Mouse (Mus musculus) brain, embryonic 14.5 days (tissue): ENCODE results near the gene Pramel1. TPM values are rescaled to one million over a fixed set of nuclear protein-coding genes. Genes with fewer than 3 reads are reported as not detected.
"Not testable (repeated sequence)": the region's sequence is repeated elsewhere in the genome, so short reads cannot be mapped to it uniquely, and the experiment has no call there.

Source experiments
- DNase-seq: peaks from one replicate; pipeline ENCODE4 v3.0.0-alpha.2; 2011; ENCODE audit warnings: low read depth
- CTCF ChIP-seq: fragments of 200-500 bp; IDR thresholded peaks from 2 replicates; pipeline ENCODE4 v1.5.1; 2012; ENCODE audit warnings: inconsistent platforms, mild to moderate bottlenecking, moderate library complexity, borderline replicate concordance; ENCODE audit not compliant: insufficient read depth, insufficient read length; ENCODE audit errors: extremely low read depth
- POLR2A ChIP-seq: fragments of 200-500 bp; IDR thresholded peaks from 2 replicates; pipeline ENCODE4 v1.6.1; 2012; ENCODE audit warnings: mild to moderate bottlenecking, inconsistent platforms, borderline replicate concordance; ENCODE audit not compliant: poor library complexity, insufficient read depth, insufficient read length, severe bottlenecking; ENCODE audit errors: extremely low read depth
- polyA plus RNA-seq: library from polyadenylated mRNA; depleted of rRNA; stranded (reverse); fragments of >200 nt; gene quantifications from 2 replicates; pipeline ENCODE4 v1.2.3, GENCODE M21; 2012; rRNA removed

Pramel1 gene
- not detected in 2 replicates for polyA plus RNA-seq

GRCm38 (mm10) chr4:143394181-143394580 is at the start of gene Pramel1:
Pramel1 (plus strand) TSS chr4:143394428.
- DNase-seq, result no peak

DNA sequence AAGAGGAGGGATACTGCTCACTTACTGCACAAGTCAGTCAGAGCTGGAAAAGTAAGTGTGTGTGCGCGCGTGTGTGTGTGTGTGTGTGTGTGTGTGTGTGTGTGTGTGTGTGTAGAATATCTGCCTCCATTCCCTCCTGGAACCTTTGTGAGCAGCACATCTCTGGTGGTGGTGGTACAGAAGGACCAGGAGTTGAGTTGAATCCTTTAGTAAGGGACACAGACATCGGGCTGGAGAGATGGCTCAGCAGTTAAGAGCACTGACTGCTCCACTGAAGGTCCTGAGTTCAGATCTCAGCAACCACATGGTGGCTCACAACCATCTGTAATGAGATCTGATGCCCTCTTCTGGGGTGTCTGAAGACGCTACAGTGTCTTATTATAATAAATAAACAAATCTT is 48.7 kb upstream of the Pramel1 start:
- DNase-seq, result not testable (repeated sequence)

More at GRCm38 (mm10) chr4:143394181-143394580, at the start of gene Pramel1:
- TF ChIP-seq CTCF, result no peak
- no peak for TF ChIP-seq POLR2A

- TF ChIP-seq POLR2A (no peak), CTCF (no peak)
- DNase-seq, result no peak
Measured at GRCm38 (mm10) chr4:143348678-143349077, 45.5 kb upstream of the Pramel1 start.

DNA sequence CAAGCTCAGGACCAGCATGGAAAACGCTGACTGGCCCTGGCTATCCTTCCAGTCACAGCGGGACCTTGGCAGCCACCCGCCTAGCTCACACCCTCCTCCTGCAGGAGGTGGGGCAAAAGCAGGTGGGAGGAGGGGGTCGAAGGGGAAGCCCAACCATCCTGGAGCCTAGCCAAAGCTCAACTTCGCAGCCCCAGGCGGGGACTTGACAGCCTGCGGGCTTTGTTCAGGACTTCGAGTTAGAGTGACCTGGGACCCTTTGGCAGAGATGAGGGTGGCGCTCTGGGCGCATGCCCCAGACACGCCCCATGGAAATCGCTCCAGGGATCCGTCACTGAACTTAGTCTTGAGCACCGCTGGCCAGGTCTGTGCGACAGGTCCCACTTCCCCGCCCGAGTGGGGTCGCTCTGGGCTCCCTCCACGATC is 44.7 kb upstream of the Pramel1 start, which contains the start of gene Lrrc38:
Gene Lrrc38, plus strand, starts transcription at position 274 of the 423 bp plus-strand sequence.
- DNase-seq, result peak; percentile 57
- TF ChIP-seq CTCF, result no peak
- no peak for TF ChIP-seq POLR2A

DNA sequence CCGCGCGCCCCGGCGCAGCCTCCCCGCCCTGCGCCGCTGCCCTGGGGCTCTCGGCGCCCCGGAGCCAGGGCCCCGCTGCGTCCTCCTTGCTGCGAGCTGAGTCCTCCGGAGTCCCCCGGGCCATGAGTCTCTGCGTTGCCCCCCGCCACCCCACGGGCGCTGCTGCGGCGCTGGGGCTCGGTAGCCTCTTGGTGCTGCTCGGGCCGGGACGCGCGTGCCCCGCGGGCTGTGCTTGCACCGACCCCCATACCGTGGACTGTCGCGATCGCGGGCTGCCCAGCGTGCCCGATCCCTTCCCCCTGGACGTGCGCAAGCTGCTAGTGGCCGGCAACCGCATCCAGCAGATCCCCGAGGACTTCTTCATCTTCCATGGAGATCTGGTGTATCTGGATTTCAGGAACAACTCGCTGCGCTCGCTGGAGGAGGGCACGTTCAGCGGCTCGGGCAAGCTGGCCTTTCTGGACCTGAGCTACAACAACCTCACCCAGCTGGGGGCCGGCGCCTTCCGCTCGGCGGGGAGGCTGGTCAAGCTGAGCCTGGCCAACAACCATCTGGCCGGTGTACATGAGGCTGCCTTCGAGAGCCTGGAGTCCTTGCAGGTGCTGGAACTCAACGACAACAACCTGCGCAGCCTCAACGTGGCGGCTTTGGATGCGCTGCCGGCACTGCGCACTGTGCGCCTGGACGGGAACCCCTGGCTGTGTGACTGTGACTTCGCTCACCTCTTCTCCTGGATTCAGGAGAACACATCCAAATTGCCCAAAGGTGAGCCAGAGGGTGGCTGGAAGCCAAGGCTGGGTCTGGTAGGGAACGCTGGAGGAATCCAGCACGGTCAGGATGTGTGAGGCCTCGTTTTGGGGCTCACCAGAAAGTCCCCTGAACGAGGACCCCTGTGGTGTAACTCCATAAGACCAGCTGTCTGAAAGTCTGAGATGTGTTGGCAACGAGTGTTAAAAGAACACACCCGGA is 43.9 kb upstream of the Pramel1 start:
- no peak for TF ChIP-seq CTCF
- TF ChIP-seq POLR2A, result no peak
- no peak for DNase-seq

DNA sequence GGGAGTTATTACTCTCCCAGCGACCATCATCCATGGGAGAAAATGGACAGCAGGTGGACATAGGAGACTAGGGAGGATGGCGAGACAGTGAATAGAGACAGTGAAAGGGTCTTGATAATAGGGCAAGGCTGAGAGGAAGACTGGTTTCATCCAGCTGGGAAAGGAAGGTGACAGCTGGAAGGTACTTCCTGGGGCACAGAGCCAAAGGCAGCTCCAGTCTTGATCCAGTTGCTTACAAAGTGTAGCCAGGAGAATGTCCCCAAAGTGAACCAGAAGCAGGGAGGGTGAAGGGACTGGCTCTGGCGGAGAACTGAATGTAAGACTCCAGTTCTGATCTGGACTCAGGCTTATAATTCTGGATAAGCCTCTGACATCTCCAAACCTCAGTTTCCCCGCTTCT is 41.9 kb upstream of the Pramel1 start:
- no peak for TF ChIP-seq POLR2A
- TF ChIP-seq CTCF, result no peak
- DNase-seq, result no peak

GRCm38 (mm10) chr4:143361520-143361919 is 32.7 kb upstream of the Pramel1 start:
- TF ChIP-seq CTCF (no peak), POLR2A (no peak)
- DNase-seq, result no peak

GRCm38 (mm10) chr4:143366415-143367041 is 27.7 kb upstream of the Pramel1 start:
- TF ChIP-seq CTCF (no peak), POLR2A (no peak)
- DNase-seq, result peak; percentile 44

GRCm38 (mm10) chr4:143379480-143379879 is 14.7 kb upstream of the Pramel1 start:
- peak; percentile 50 for DNase-seq
- no peak for TF ChIP-seq POLR2A
- TF ChIP-seq CTCF, result no peak

DNA sequence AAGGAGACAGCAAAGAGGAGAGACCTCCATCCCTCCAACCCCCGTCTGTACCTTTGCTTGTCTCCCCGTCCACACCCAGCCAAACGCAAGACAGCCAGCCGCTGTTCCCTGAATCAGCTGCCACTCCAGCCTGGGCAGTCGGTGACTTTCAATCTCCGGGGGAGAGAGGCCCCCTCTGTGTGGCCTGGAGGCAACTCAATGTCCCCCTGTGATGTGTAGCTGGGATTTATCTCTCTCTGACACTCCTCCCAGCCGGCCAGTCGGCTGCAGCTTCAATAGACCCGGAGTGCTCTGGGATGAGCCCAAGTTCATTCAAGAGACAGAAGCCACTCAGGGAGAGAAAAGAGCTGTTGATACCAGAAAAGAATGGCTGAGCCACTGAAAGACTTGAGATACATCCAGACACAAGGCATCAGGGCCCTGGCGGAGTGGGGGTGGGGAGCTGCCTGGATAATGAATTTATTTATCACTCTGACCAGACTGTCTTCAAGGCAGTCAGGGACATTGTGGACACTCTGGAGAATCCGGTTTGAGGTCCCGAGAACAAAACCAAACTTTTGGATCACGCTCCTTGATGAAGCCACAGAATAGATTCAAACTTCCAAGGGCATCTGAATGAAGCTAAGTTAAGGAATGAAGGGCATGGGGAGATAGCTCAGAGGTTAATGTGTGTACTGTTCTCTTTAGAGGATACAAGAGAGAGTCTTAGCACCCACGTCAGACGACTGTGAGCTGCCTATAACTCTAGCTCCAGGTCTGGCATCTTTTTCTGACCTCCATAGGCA is 14.1 kb upstream of the Pramel1 start:
- peak; percentile 58 for DNase-seq
- TF ChIP-seq CTCF (no peak), POLR2A (no peak)

- TF ChIP-seq POLR2A, result no peak
- peak; percentile 71 for TF ChIP-seq CTCF
- peak; percentile 56 for DNase-seq
Measured at GRCm38 (mm10) chr4:143380716-143381004, 13.6 kb upstream of the Pramel1 start.
